Mouse (Mus musculus) ES-E14 (cell line): ENCODE results near the gene Rps8. TPM values are rescaled to one million over a fixed set of nuclear protein-coding genes. Genes with fewer than 3 reads are reported as not detected.

ENCODE experiments used
- DNase-seq: peaks from one replicate; pipeline ENCODE4 v3.0.0-alpha.2; 2013; ENCODE audit warnings: low read depth, low spot score
- H3K27ac ChIP-seq: 2 replicates; pipeline ENCODE4 v1.5.1; 2012; ENCODE audit warnings: low read depth, mild to moderate bottlenecking, low read length, moderate library complexity, mixed read lengths; ENCODE audit not compliant: poor library complexity, insufficient read depth, severe bottlenecking
- H3K36me3 ChIP-seq: 2 replicates; pipeline ENCODE4 v1.6.1; 2012; ENCODE audit warnings: mild to moderate bottlenecking, low read length, moderate library complexity, mixed read lengths; ENCODE audit not compliant: control insufficient read depth, poor library complexity, insufficient read depth, severe bottlenecking
- H3K4me1 ChIP-seq, 2 experiments: fragments of 150-350 bp in 1 of 2; sonication (generic) in 1 of 2; 2 replicates each; pipeline ENCODE4 v1.6.1; 2012; ENCODE audit warnings: low read length in 2 of 2, mild to moderate bottlenecking in 1 of 2, mixed read lengths in 1 of 2; ENCODE audit not compliant: control insufficient read depth in 2 of 2, insufficient read depth in 2 of 2, poor library complexity in 1 of 2
- H3K4me3 ChIP-seq, 2 experiments: fragments of 150-350 bp in 1 of 2; sonication (generic) in 1 of 2; 2 replicates each; pipeline ENCODE4 v1.5.1; 2012; ENCODE audit warnings: low read length in 2 of 2, low read depth in 1 of 2, mild to moderate bottlenecking in 1 of 2, mixed read lengths in 1 of 2; ENCODE audit not compliant: insufficient read depth in 1 of 2, poor library complexity in 1 of 2, severe bottlenecking in 1 of 2
- H3K9ac ChIP-seq: 2 replicates; pipeline ENCODE4 v1.6.1; 2012; ENCODE audit warnings: low read depth, mild to moderate bottlenecking, low read length, mixed read lengths; ENCODE audit not compliant: poor library complexity, insufficient read depth, severe bottlenecking
- H3K9me3 ChIP-seq: fragments of 150-350 bp; sonication (generic); 2 replicates; pipeline ENCODE4 v1.6.1; 2012; ENCODE audit warnings: low read depth, mild to moderate bottlenecking, low read length; ENCODE audit not compliant: control insufficient read depth, insufficient read depth
- CHD2 ChIP-seq: IDR thresholded peaks from 2 replicates; pipeline ENCODE4 v1.6.1; 2014; ENCODE audit warnings: mild to moderate bottlenecking, low read depth, low read length, inconsistent platforms
- HCFC1 ChIP-seq: IDR thresholded peaks from 2 replicates; pipeline ENCODE4 v1.6.1; 2012; ENCODE audit warnings: low read length, inconsistent platforms, borderline replicate concordance; ENCODE audit not compliant: insufficient read depth
- MAFK ChIP-seq: IDR thresholded peaks from 2 replicates; pipeline ENCODE4 v1.6.1; 2014; ENCODE audit warnings: mild to moderate bottlenecking, low read depth, low read length, inconsistent platforms; ENCODE audit not compliant: insufficient read depth
- ZC3H11A ChIP-seq: IDR thresholded peaks from 2 replicates; pipeline ENCODE4 v1.6.1; 2012; ENCODE audit warnings: low read depth, mild to moderate bottlenecking, inconsistent platforms, low read length, borderline replicate concordance
- ZNF384 ChIP-seq: IDR thresholded peaks from 2 replicates; pipeline ENCODE4 v1.6.1; 2012; ENCODE audit warnings: low read depth, low read length, inconsistent platforms
- in situ Hi-C, 2 experiments: fragments of 600-800 bp; cut with MboI; formaldehyde crosslinking; loops; one replicate each; pipeline ENCODE4 v1.15.1; 2025; ENCODE audit warnings: low sequenced_read_pairs in 2 of 2, inconsistent platforms in 1 of 2; ENCODE audit not compliant: unreplicated experiment in 2 of 2
- total RNA-seq: library from RNA; depleted of rRNA; stranded (reverse); fragments of 300-350 nt; gene quantifications from 2 replicates; pipeline ENCODE4 v1.2.3, GENCODE M21; 2012; rRNA removed

Gene Rps8
- 3,133 and 3,400 TPM in 2 replicates for total RNA-seq

DNA sequence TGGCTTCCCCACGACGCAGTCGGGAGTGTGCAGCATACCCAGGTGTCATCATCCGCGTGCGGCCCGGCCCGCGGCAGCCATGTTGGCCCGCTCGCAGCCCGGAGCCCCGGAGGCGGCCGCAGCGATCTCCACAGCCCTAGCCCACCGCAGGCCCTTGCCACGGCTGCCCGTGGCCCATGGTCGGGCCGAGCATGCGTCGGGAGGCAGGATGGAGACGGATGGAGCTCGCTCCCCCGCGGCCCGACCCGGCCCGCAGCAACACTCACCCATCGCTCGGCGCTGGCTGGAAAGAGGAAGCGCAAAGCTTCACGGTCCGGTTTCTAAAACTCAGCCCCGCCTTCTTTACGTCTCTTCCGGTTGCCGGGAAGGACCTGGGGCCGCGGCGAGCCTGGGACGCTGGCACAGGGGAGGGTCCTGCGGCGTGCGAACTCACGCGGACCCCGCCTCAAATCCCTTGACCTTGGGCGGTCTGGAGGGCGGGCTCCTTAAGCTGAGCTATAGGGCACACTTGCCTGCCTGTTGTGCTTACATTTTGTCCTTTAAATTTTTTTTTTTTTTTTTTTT lies at the start of gene Rps8:
Gene Rps8 (minus strand): TSS at position 452 of the 564 bp plus-strand sequence.
- in situ Hi-C loops = no loop called here
- Histone ChIP-seq H3K36me3 (peaks cover 57% of the 10 kb centered on the region), H3K9ac (peak within 1 kb of the TSS; percentile 97), H3K9me3 (no peaks in the 10 kb centered on the region), H3K27ac (peak within 1 kb of the TSS; percentile 92), H3K4me1 (peaks cover 0 to 7% of the 10 kb centered on the region in 2 experiments; a peak in 2 of 4 replicates), H3K4me3 (peak within 1 kb of the TSS; percentile 85 to 96)
- TF ChIP-seq CHD2 (no peak), HCFC1 (0 out of 2 replicates have a peak, but pooled peaks have one; percentile 41), MAFK (0 out of 2 replicates have a peak, but pooled peaks have one; percentile 25), ZNF384 (peak; percentile 97), ZC3H11A (no peak)
- DNase-seq = no peak

DNA sequence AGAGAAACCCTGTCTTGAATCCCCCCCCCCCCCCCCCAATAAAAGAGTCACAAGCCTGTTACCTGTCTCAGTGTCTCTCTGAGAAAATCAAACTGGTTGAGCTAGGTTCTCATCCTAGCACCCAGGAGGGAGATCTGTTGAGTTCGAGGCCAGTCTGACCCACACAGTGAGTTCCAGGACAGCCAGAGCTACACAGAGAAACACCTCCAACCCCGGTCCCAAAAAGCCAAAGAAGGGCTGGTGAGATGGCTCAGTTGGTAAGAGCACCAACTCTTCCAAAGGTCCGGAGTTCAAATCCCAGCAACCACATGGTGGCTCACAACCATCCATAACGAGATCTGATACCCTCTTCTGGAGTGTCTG lies 46.9 kb upstream of the Rps8 start:
- TF ChIP-seq CHD2 (no peak), ZNF384 (no peak), HCFC1 (no peak), ZC3H11A (no peak), MAFK (no peak)
- peaks cover 0 to 2% of the 10 kb centered on the region in 2 experiments; a peak in 1 of 4 replicates for H3K4me1 ChIP-seq
- H3K27ac ChIP-seq = no peak overlapping the region; the same call in 1 of the 2 replicates
- no peak for DNase-seq
- H3K9me3 ChIP-seq = no peaks in the 10 kb centered on the region
- in situ Hi-C loops = no loop called here
- no peaks in the 10 kb centered on the region for H3K36me3 ChIP-seq
- no peak overlapping the region for H3K9ac ChIP-seq
- H3K4me3 ChIP-seq = no peak overlapping the region

DNA sequence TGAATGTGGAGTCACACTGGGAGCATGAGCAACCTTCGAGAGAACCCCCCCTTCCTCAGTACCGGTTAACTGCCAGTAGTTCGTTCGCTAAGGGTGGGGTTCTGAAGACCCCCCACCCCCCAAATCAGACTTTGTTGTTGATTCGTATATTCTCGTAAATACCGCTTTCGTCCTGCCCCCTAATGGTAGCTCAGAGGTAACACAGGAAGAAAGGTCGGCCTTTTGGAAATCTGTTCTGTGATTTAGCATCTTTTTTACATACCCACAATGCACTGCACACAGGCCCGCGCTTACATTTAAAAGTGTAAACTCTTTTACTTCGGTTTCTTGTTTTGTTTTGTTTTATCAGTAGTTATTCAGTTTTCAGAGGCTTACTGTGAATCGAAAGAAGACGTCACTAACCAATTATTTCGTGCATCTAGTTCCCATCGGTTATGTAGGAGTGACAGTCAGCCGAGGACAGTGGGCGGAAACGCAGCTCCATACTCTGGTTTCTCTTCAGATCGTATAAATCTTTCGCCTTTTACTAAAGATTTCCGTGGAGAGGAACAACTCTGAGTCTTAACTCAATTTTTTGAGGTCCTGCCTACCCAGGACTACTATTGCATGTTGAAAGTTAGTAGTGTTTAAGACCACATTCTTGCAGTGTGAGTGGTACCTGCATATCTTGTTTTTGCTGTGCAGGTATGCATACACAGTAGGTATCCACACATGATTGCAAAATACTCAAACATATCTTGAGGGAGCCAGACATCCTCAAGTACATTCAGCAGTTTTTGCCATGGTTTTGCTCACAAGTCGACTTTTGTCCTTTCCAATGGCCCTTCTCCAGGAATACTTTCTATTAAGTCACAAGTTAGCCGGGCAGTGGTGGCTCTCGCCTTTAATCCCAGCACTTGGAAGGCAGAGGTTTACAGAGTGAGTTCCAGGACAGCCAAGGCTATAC lies 46.3 kb upstream of the Rps8 start:
- H3K4me1 ChIP-seq = peaks cover 0 to 2% of the 10 kb centered on the region in 2 experiments; a peak in 1 of 4 replicates
- peak; percentile 74 for DNase-seq
- no peak overlapping the region for H3K4me3 ChIP-seq
- TF ChIP-seq ZNF384 (no peak), HCFC1 (peak; percentile 73; the same call in 1 of the 2 replicates)
- no peaks in the 10 kb centered on the region for H3K9me3 ChIP-seq
- no peaks in the 10 kb centered on the region for H3K36me3 ChIP-seq
- peak overlapping the region; percentile 31; the same call in 1 of the 2 replicates for H3K27ac ChIP-seq
- no peak overlapping the region for H3K9ac ChIP-seq
- in situ Hi-C loops = no loop called here

DNA sequence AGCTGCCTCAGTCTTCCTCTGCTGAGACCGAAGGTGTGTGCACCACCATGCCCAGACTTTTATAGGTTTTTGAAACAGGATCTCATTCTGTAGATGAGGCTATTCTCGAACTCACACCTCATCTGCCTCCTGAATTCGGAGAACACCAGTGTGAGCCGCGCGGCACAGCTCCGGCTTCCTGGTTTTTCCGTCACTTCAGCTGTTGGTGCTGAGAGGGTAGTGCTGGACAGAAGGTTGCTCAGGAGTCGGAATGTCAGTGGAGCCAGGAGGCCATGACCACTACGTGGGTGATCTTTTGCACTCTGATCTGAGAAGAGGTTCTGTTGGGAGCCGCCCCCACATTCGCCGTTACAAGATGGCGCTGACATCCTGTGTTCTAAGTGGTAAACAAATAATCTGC lies 35.8 kb upstream of the Rps8 start:
- Histone ChIP-seq H3K9me3 (no peaks in the 10 kb centered on the region), H3K27ac (no peak overlapping the region), H3K4me3 (no peak overlapping the region), H3K9ac (no peak overlapping the region), H3K36me3 (no peaks in the 10 kb centered on the region), H3K4me1 (no peaks in the 10 kb centered on the region)
- TF ChIP-seq HCFC1 = no peak
- no peak for TF ChIP-seq MAFK
- no peak for DNase-seq
- in situ Hi-C loops = no loop called here
